Mouse (Mus musculus): ENCODE data around the gene Degs1. TPM values are rescaled to one million over a fixed set of nuclear protein-coding genes. Genes with fewer than 3 reads are reported as not detected.

Degs1 gene
- polyA plus RNA-seq, 1 experiment from 2014 or later, result 85.0 TPM

- no peak overlapping the region for H3K27ac ChIP-seq (ENCODE audit: low read length)
- H3K27me3 ChIP-seq (ENCODE audit: control insufficient read depth, insufficient read depth, low read depth, low read length), result no peaks in the 10 kb centered on the region; the same call in 1 of the 2 replicates
- no peak overlapping the region for H3K4me2 ChIP-seq (ENCODE audit: low read length)
- H3K9me3 ChIP-seq (replicated peaks; ENCODE audit: control insufficient read depth, low read length, poor library complexity, severe bottlenecking), result no peaks in the 10 kb centered on the region
- H3K9ac ChIP-seq (ENCODE audit: low read depth, low read length), result no peak overlapping the region
- H3K36me3 ChIP-seq (ENCODE audit: control insufficient read depth, insufficient read depth, low read length), result no peaks in the 10 kb centered on the region
- 85% methylated on average over 4 of the region's 4 CpGs for WGBS
- no peak overlapping the region for H3K4me3 ChIP-seq (ENCODE audit: low read depth, low read length)
- H3K4me1 ChIP-seq (ENCODE audit: control insufficient read depth, insufficient read depth, low read length), result no peaks in the 10 kb centered on the region
- no peak for ATAC-seq
These were observed 31.9 kb downstream of the Degs1 start for GRCm38 (mm10) chr1:182250734-182251133.

GRCm38 (mm10) chr1:182249298-182249697, 33.3 kb downstream of the Degs1 start:
- H3K27ac ChIP-seq (ENCODE audit: low read length), result no peak overlapping the region
- H3K4me3 ChIP-seq (ENCODE audit: low read depth, low read length), result no peak overlapping the region
- H3K27me3 ChIP-seq (ENCODE audit: control insufficient read depth, insufficient read depth, low read depth, low read length), result no peaks in the 10 kb centered on the region
- no peak for ATAC-seq
- H3K9ac ChIP-seq (ENCODE audit: low read depth, low read length), result no peak overlapping the region
- H3K36me3 ChIP-seq (ENCODE audit: control insufficient read depth, insufficient read depth, low read length), result no peaks in the 10 kb centered on the region
- H3K4me1 ChIP-seq (ENCODE audit: control insufficient read depth, insufficient read depth, low read length), result no peaks in the 10 kb centered on the region
- H3K9me3 ChIP-seq (replicated peaks; ENCODE audit: control insufficient read depth, low read length, poor library complexity, severe bottlenecking), result no peaks in the 10 kb centered on the region
- no peak overlapping the region for H3K4me2 ChIP-seq (ENCODE audit: low read length)
- WGBS, result 48% methylated on average over 8 of the region's 8 CpGs

GRCm38 (mm10) chr1:182245003-182245402, 37.6 kb downstream of the Degs1 start:
- H3K4me1 ChIP-seq (ENCODE audit: control insufficient read depth, insufficient read depth, low read length), result no peaks in the 10 kb centered on the region
- no peaks in the 10 kb centered on the region for H3K9me3 ChIP-seq (replicated peaks; ENCODE audit: control insufficient read depth, low read length, poor library complexity, severe bottlenecking)
- no peak overlapping the region for H3K27ac ChIP-seq (ENCODE audit: low read length)
- H3K9ac ChIP-seq (ENCODE audit: low read depth, low read length), result no peak overlapping the region
- H3K27me3 ChIP-seq (ENCODE audit: control insufficient read depth, insufficient read depth, low read depth, low read length), result no peaks in the 10 kb centered on the region
- H3K36me3 ChIP-seq (ENCODE audit: control insufficient read depth, insufficient read depth, low read length), result no peaks in the 10 kb centered on the region
- no peak overlapping the region for H3K4me2 ChIP-seq (ENCODE audit: low read length)
- ATAC-seq, result no peak
- H3K4me3 ChIP-seq (ENCODE audit: low read depth, low read length), result no peak overlapping the region
- WGBS, result 98% methylated on average over 5 of the region's 5 CpGs

GRCm38 (mm10) chr1:182238056-182238703, 44.4 kb downstream of the Degs1 start:
- no peaks in the 10 kb centered on the region for H3K9me3 ChIP-seq (replicated peaks; ENCODE audit: control insufficient read depth, low read length, poor library complexity, severe bottlenecking)
- no peaks in the 10 kb centered on the region for H3K36me3 ChIP-seq (ENCODE audit: control insufficient read depth, insufficient read depth, low read length)
- H3K27me3 ChIP-seq (ENCODE audit: control insufficient read depth, insufficient read depth, low read depth, low read length), result no peaks in the 10 kb centered on the region
- WGBS, result 75% methylated on average over 7 of the region's 7 CpGs
- no peak overlapping the region for H3K4me2 ChIP-seq (ENCODE audit: low read length)
- H3K4me3 ChIP-seq (ENCODE audit: low read depth, low read length), result no peak overlapping the region
- H3K4me1 ChIP-seq (ENCODE audit: control insufficient read depth, insufficient read depth, low read length), result no peaks in the 10 kb centered on the region
- ATAC-seq, result no peak
- H3K27ac ChIP-seq (ENCODE audit: low read length), result no peak overlapping the region
- no peak overlapping the region for H3K9ac ChIP-seq (ENCODE audit: low read depth, low read length)

GRCm38 (mm10) chr1:182237386-182237785, 45.2 kb downstream of the Degs1 start:
- no peak overlapping the region for H3K27ac ChIP-seq (ENCODE audit: low read length)
- H3K9ac ChIP-seq (ENCODE audit: low read depth, low read length), result no peak overlapping the region
- H3K9me3 ChIP-seq (replicated peaks; ENCODE audit: control insufficient read depth, low read length, poor library complexity, severe bottlenecking), result no peaks in the 10 kb centered on the region
- no peaks in the 10 kb centered on the region for H3K4me1 ChIP-seq (ENCODE audit: control insufficient read depth, insufficient read depth, low read length)
- no peaks in the 10 kb centered on the region for H3K27me3 ChIP-seq (ENCODE audit: control insufficient read depth, insufficient read depth, low read depth, low read length)
- H3K36me3 ChIP-seq (ENCODE audit: control insufficient read depth, insufficient read depth, low read length), result no peaks in the 10 kb centered on the region
- 86% methylated on average over 1 of the region's 1 CpGs for WGBS
- ATAC-seq, result no peak
- H3K4me3 ChIP-seq (ENCODE audit: low read depth, low read length), result no peak overlapping the region
- H3K4me2 ChIP-seq (ENCODE audit: low read length), result no peak overlapping the region

- WGBS, result 94% methylated on average over 4 of the region's 4 CpGs
These were observed 47.4 kb downstream of the Degs1 start for GRCm38 (mm10) chr1:182235174-182235573.

GRCm38 (mm10) chr1:182229381-182229780, 53.2 kb downstream of the Degs1 start:
- Histone ChIP-seq H3K4me1 (ENCODE audit: control insufficient read depth, insufficient read depth, low read length) (no peaks in the 10 kb centered on the region), H3K36me3 (ENCODE audit: control insufficient read depth, insufficient read depth, low read length) (no peaks in the 10 kb centered on the region), H3K9ac (ENCODE audit: low read depth, low read length) (no peak overlapping the region), H3K27ac (ENCODE audit: low read length) (no peak overlapping the region), H3K27me3 (ENCODE audit: control insufficient read depth, insufficient read depth, low read depth, low read length) (no peaks in the 10 kb centered on the region), H3K9me3 (replicated peaks; ENCODE audit: control insufficient read depth, low read length, poor library complexity, severe bottlenecking) (no peaks in the 10 kb centered on the region), H3K4me3 (ENCODE audit: low read depth, low read length) (no peak overlapping the region), H3K4me2 (ENCODE audit: low read length) (no peak overlapping the region)
- ATAC-seq, result no peak
- WGBS, result 91% methylated on average over 4 of the region's 4 CpGs

More at GRCm38 (mm10) chr1:182235174-182235573, 47.4 kb downstream of the Degs1 start:
- no peaks in the 10 kb centered on the region for H3K27me3 ChIP-seq (ENCODE audit: control insufficient read depth, insufficient read depth, low read depth, low read length)
- no peaks in the 10 kb centered on the region for H3K4me1 ChIP-seq (ENCODE audit: control insufficient read depth, insufficient read depth, low read length)
- H3K36me3 ChIP-seq (ENCODE audit: control insufficient read depth, insufficient read depth, low read length), result no peaks in the 10 kb centered on the region
- ATAC-seq, result no peak
- no peaks in the 10 kb centered on the region for H3K9me3 ChIP-seq (replicated peaks; ENCODE audit: control insufficient read depth, low read length, poor library complexity, severe bottlenecking)
- H3K27ac ChIP-seq (ENCODE audit: low read length), result no peak overlapping the region
- H3K4me2 ChIP-seq (ENCODE audit: low read length), result no peak overlapping the region
- H3K9ac ChIP-seq (ENCODE audit: low read depth, low read length), result no peak overlapping the region
- no peak overlapping the region for H3K4me3 ChIP-seq (ENCODE audit: low read depth, low read length)

GRCm38 (mm10) chr1:182227141-182227963, 55.3 kb downstream of the Degs1 start:
- H3K27ac ChIP-seq (ENCODE audit: low read length), result no peak overlapping the region
- no peaks in the 10 kb centered on the region for H3K36me3 ChIP-seq (ENCODE audit: control insufficient read depth, insufficient read depth, low read length)
- H3K9me3 ChIP-seq (replicated peaks; ENCODE audit: control insufficient read depth, low read length, poor library complexity, severe bottlenecking), result no peaks in the 10 kb centered on the region
- WGBS, result 55% methylated on average over 12 of the region's 12 CpGs
- H3K9ac ChIP-seq (ENCODE audit: low read depth, low read length), result no peak overlapping the region
- no peak for ATAC-seq
- H3K4me1 ChIP-seq (ENCODE audit: control insufficient read depth, insufficient read depth, low read length), result no peaks in the 10 kb centered on the region
- no peaks in the 10 kb centered on the region for H3K27me3 ChIP-seq (ENCODE audit: control insufficient read depth, insufficient read depth, low read depth, low read length)
- no peak overlapping the region for H3K4me2 ChIP-seq (ENCODE audit: low read length)
- no peak overlapping the region for H3K4me3 ChIP-seq (ENCODE audit: low read depth, low read length)

GRCm38 (mm10) chr1:182226261-182226660, 56.3 kb downstream of the Degs1 start:
- H3K9me3 ChIP-seq (replicated peaks; ENCODE audit: control insufficient read depth, low read length, poor library complexity, severe bottlenecking), result no peaks in the 10 kb centered on the region
- ATAC-seq, result no peak
- no peaks in the 10 kb centered on the region for H3K27me3 ChIP-seq (ENCODE audit: control insufficient read depth, insufficient read depth, low read depth, low read length)
- H3K4me3 ChIP-seq (ENCODE audit: low read depth, low read length), result no peak overlapping the region
- H3K4me2 ChIP-seq (ENCODE audit: low read length), result no peak overlapping the region
- WGBS, result 90% methylated on average over 9 of the region's 9 CpGs
- no peak overlapping the region for H3K9ac ChIP-seq (ENCODE audit: low read depth, low read length)
- no peaks in the 10 kb centered on the region for H3K36me3 ChIP-seq (ENCODE audit: control insufficient read depth, insufficient read depth, low read length)
- no peak overlapping the region for H3K27ac ChIP-seq (ENCODE audit: low read length)
- no peaks in the 10 kb centered on the region for H3K4me1 ChIP-seq (ENCODE audit: control insufficient read depth, insufficient read depth, low read length)

Measured in midbrain, embryonic 16.5 days (tissue).